Mouse (Mus musculus) intestine, embryonic 14.5 days (tissue): ENCODE measurements at regions not wholly inside any gene's neighbourhood (a gene's known extent, or its start where the extent isn't known, plus 50 kb on each side); places are given as distances from the start of the nearest gene placed in this dataset.

Source experiments
- ATAC-seq: fragments of 200-750 bp; cut with Nextera tagmentation; replicated peaks from 2 replicates; pipeline ENCODE4 v1.8.0; 2017; ENCODE audit warnings: low read depth, moderate number of reproducible peaks, moderate TSS enrichment, moderate library complexity; ENCODE audit not compliant: low FRiP score, low TSS enrichment
- DNase-seq: peaks from one replicate; pipeline ENCODE4 v3.0.0-alpha.2; 2018; ENCODE audit warnings: low spot score
- H3K27ac ChIP-seq: fragments of 300-500 bp; sonication (generic); 2 replicates; pipeline ENCODE4 v1.5.1; 2014; ENCODE audit warnings: low read depth, mild to moderate bottlenecking, control low read depth
- H3K27me3 ChIP-seq: fragments of 300-500 bp; sonication (generic); replicated peaks from 2 replicates; pipeline ENCODE4 v1.6.1; 2014; ENCODE audit warnings: low read length, control low read depth; ENCODE audit not compliant: control insufficient read depth, insufficient read depth
- H3K36me3 ChIP-seq: fragments of 300-500 bp; sonication (generic); 2 replicates; pipeline ENCODE4 v1.6.1; 2014; ENCODE audit warnings: low read length, control low read depth; ENCODE audit not compliant: control insufficient read depth, insufficient read depth
- H3K4me1 ChIP-seq: fragments of 300-500 bp; sonication (generic); replicated peaks from 2 replicates; pipeline ENCODE4 v1.6.1; 2014; ENCODE audit warnings: low read length, control low read depth, mixed read lengths; ENCODE audit not compliant: control insufficient read depth, insufficient read depth
- H3K4me2 ChIP-seq: fragments of 300-500 bp; sonication (generic); 2 replicates; pipeline ENCODE4 v1.6.1; 2014; ENCODE audit warnings: low read length
- H3K4me3 ChIP-seq: fragments of 300-500 bp; sonication (generic); 2 replicates; pipeline ENCODE4 v1.5.1; 2014; ENCODE audit warnings: low read depth, low read length, control low read depth, mixed read lengths
- H3K9ac ChIP-seq: fragments of 300-500 bp; sonication (generic); 2 replicates; pipeline ENCODE4 v1.6.1; 2014; ENCODE audit warnings: mild to moderate bottlenecking, low read length
- H3K9me3 ChIP-seq: fragments of 300-500 bp; sonication (generic); 2 replicates; pipeline ENCODE4 v1.6.1; 2016; ENCODE audit warnings: low read length, control low read depth; ENCODE audit not compliant: control insufficient read depth
- WGBS: fragments of 180-500 bp; shearing (Covaris S2); extraction: QIAGEN DNeasy Blood & Tissue Kit; methylation state at CpG from one replicate; pipeline ENCODE4 v1.1.7; 2014; 5-methylcytosine and 5-hydroxymethylcytosine counted together

- DNase-seq: no peak
- H3K4me2 ChIP-seq: no peak overlapping the region
- no peaks in the 10 kb centered on the region for H3K36me3 ChIP-seq
- H3K4me3 ChIP-seq: no peak overlapping the region
- no peaks in the 10 kb centered on the region for H3K4me1 ChIP-seq
- H3K27me3 ChIP-seq: no peaks in the 10 kb centered on the region
- no peak overlapping the region for H3K27ac ChIP-seq
- WGBS: 59% methylated on average over 3 of the region's 3 CpGs
- ATAC-seq: no peak
- no peaks in the 10 kb centered on the region for H3K9me3 ChIP-seq
- H3K9ac ChIP-seq: no peak overlapping the region
Measured at GRCm38 (mm10) chr4:81628496-81628828, 185.8 kb upstream of the Mpdz start.

DNA sequence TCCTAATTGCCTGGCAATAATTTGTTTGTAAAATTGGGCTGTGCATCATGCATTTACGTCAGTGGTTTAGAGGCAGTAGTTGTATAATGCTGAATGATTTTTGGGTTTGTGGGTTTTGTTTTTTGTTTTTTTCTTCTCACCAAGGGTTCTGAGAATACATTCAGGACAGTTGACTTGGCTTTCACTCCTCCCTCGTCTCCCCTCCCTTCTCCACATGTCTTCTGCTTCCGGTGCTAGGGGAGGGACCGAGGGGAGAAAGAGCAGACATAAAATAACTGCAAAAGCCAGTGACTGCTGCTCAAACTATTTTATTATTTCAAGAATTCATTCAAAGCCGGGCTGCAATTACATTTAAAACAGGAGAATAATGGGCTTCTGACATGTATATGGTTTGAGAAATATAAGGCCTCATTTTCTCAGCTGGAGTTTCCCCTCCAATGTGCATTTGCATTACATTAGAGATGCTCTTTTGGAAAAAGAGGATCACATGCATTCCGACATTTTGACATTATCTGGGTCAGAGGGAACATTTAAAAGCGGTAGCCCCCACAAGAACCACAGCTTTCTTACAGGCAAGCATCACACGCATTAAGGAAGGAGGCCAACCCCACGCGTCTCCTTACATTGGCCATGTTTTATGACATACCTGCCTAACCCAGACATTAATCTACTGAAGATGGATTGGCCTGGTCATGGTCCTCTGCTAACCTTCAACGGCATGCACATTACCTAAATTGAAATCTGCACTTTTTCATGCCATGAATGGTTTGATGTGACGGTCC, 185.3 kb upstream of the Mpdz start:
- H3K4me3 ChIP-seq: no peak overlapping the region
- H3K4me2 ChIP-seq: no peak overlapping the region
- DNase-seq (no peak), ATAC-seq (no peak)
- no peak overlapping the region for H3K27ac ChIP-seq
- H3K27me3 ChIP-seq: no peaks in the 10 kb centered on the region
- H3K9me3 ChIP-seq: no peaks in the 10 kb centered on the region
- no peaks in the 10 kb centered on the region for H3K4me1 ChIP-seq
- H3K36me3 ChIP-seq: no peaks in the 10 kb centered on the region
- WGBS: 59% methylated on average over 12 of the region's 12 CpGs
- no peak overlapping the region for H3K9ac ChIP-seq

DNA sequence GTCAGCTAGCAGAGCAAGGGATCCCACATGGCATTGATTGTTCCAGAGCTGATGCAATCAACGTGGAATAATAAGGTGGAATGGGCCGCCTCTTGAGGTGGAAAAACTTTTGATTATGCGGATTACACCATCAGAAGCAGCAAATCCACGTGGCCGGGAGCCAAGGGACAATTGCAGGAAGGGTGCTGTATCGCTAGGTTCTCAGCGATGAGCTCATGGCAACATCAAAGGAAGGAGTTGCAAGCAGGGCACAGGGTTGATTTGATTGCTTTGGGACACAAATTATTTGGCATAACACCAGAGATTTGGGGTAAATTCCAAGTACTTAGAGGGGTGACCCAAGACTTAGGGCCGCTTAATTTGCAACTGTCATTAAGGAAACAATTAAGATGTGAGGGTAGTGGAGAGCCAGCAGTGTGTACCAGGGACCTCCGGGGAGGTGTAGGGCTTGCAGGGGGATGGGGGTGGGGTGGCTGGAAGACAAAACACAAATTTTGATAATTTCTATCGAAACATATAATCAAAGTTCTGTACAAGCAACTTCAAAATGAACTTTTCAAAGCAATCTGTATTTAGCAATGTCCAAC, 182.8 kb upstream of the Mpdz start:
- no peak for DNase-seq
- Histone ChIP-seq H3K9ac (no peak overlapping the region), H3K27me3 (no peaks in the 10 kb centered on the region), H3K27ac (no peak overlapping the region), H3K4me3 (no peak overlapping the region), H3K4me1 (no peaks in the 10 kb centered on the region), H3K36me3 (no peaks in the 10 kb centered on the region), H3K4me2 (no peak overlapping the region), H3K9me3 (no peaks in the 10 kb centered on the region)
- 72% methylated on average over 10 of the region's 10 CpGs for WGBS
- ATAC-seq: no peak

- no peak overlapping the region for H3K9ac ChIP-seq
- no peak overlapping the region for H3K4me2 ChIP-seq
- ATAC-seq: no peak
- no peaks in the 10 kb centered on the region for H3K27me3 ChIP-seq
- no peak overlapping the region; the same call in 1 of the 2 replicates for H3K27ac ChIP-seq
- 73% methylated on average over 4 of the region's 4 CpGs for WGBS
- no peaks in the 10 kb centered on the region for H3K36me3 ChIP-seq
- no peaks in the 10 kb centered on the region for H3K9me3 ChIP-seq
- H3K4me3 ChIP-seq: no peak overlapping the region
- DNase-seq: no peak
- no peaks in the 10 kb centered on the region for H3K4me1 ChIP-seq
Measured at GRCm38 (mm10) chr4:81624111-81624510, 181.5 kb upstream of the Mpdz start.

DNA sequence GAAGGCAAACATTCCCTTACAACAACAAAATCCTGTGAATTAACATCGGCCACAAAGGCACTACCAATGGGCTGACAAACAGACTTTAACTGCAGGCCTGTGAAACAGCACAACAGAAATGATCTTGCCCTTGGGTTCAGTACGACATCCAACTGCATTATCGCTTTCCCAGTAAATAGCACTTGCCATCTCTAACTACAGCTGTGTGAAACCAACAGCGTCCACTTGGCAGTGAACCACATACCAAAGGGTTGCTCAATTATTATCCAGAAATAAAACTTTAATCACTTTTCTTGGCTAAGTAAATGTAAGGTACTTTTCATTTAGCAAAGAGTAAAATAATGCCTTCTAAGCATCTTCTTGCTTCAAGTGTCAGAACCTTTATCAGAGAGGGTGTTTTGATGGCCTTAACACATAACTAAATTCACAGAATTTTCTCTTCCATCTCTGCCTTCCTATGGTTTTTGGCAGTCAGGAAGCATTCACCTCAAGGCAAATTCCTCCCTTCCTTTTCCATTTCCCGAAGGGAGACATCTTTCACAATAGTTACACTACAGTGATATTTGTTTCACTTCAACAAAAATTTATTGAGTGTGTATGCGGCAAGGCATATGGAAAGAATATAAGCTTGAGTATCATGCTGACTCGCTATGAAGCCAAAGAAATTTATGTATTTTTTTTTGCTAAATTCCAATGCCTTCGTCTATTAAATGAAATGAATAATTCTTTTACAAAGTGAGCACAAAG, 178.9 kb upstream of the Mpdz start:
- Histone ChIP-seq H3K4me3 (no peak overlapping the region), H3K4me2 (no peak overlapping the region), H3K27ac (no peak overlapping the region), H3K36me3 (no peaks in the 10 kb centered on the region), H3K9ac (no peak overlapping the region), H3K27me3 (no peaks in the 10 kb centered on the region), H3K9me3 (no peaks in the 10 kb centered on the region), H3K4me1 (no peaks in the 10 kb centered on the region)
- DNase-seq: no peak
- no peak for ATAC-seq
- 76% methylated on average over 8 of the region's 8 CpGs for WGBS

DNA sequence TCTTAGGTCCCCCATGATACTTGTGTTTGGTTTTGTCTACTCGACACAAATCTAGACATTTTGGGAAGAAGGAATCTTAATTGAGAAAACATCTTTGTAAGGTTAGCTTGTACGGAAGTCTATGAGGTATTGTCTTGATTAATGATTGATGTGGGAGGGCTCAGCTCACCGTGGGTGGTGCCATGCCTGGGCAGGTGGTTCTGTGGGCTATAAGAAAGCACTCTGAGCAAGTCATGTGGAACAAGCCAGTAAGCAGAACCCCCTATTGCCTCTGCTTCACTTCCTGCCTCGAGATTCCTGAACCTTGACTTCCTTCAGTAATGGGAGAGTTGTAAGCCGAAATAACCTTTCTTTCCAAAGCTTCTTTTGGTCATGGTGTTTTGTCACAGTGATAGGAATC, 174.6 kb upstream of the Mpdz start:
- Histone ChIP-seq H3K9ac (no peak overlapping the region), H3K36me3 (no peaks in the 10 kb centered on the region), H3K4me1 (no peaks in the 10 kb centered on the region), H3K27me3 (no peaks in the 10 kb centered on the region), H3K4me2 (no peak overlapping the region), H3K27ac (no peak overlapping the region), H3K4me3 (no peak overlapping the region), H3K9me3 (no peaks in the 10 kb centered on the region)
- DNase-seq: no peak
- no peak for ATAC-seq
- WGBS: 69% methylated on average over 5 of the region's 5 CpGs

GRCm38 (mm10) chr4:81611191-81611590, 168.6 kb upstream of the Mpdz start:
- 70% methylated on average over 2 of the region's 2 CpGs for WGBS
- Histone ChIP-seq H3K4me3 (no peak overlapping the region), H3K4me1 (no peaks in the 10 kb centered on the region), H3K36me3 (no peaks in the 10 kb centered on the region), H3K9ac (no peak overlapping the region), H3K4me2 (no peak overlapping the region), H3K27me3 (no peaks in the 10 kb centered on the region), H3K27ac (no peak overlapping the region), H3K9me3 (no peaks in the 10 kb centered on the region)
- no peak for ATAC-seq
- no peak for DNase-seq

GRCm38 (mm10) chr4:81600396-81600795, 157.8 kb upstream of the Mpdz start:
- 97% methylated on average over 5 of the region's 5 CpGs for whole genome bisulfite sequencing
- Histone ChIP-seq H3K4me1 (no peaks in the 10 kb centered on the region), H3K4me3 (no peak overlapping the region), H3K27ac (no peak overlapping the region), H3K36me3 (no peaks in the 10 kb centered on the region), H3K9me3 (no peaks in the 10 kb centered on the region), H3K9ac (no peak overlapping the region), H3K27me3 (no peaks in the 10 kb centered on the region), H3K4me2 (no peak overlapping the region)
- ATAC-seq: no peak
- no peak for DNase-seq
